Mouse (Mus musculus) embryonic fibroblast, embryonic 13.5 days (primary cell): ENCODE data around the gene Igfbp1. TPM values are rescaled to one million over a fixed set of nuclear protein-coding genes. Genes with fewer than 3 reads are reported as not detected.
A peak's percentile ranks its signal among the peaks of the same experiment; 100 is the strongest.
"Not testable (repeated sequence)": the region's sequence is repeated elsewhere in the genome, so short reads cannot be mapped to it uniquely, and the experiment has no call there.

Experiments
- H3K27ac ChIP-seq: 2 replicates; pipeline ENCODE4 v1.5.1; 2012; ENCODE audit warnings: low read length, control low read depth, inconsistent platforms; ENCODE audit not compliant: insufficient read depth
- H3K4me1 ChIP-seq: 2 replicates; pipeline ENCODE4 v1.6.1; 2011; ENCODE audit warnings: low read length; ENCODE audit not compliant: control insufficient read depth, insufficient read depth
- H3K4me3 ChIP-seq: 2 replicates; pipeline ENCODE4 v1.5.1; 2011; ENCODE audit warnings: mild to moderate bottlenecking, control low read depth, low read length; ENCODE audit not compliant: insufficient read depth
- CTCF ChIP-seq: IDR thresholded peaks from 2 replicates; pipeline ENCODE4 v1.5.1; 2011; ENCODE audit warnings: mild to moderate bottlenecking, control low read depth, low read length, moderate library complexity, borderline replicate concordance; ENCODE audit not compliant: insufficient read depth
- POLR2A ChIP-seq: IDR thresholded peaks from 2 replicates; pipeline ENCODE4 v1.6.1; 2011; ENCODE audit warnings: low read depth, mild to moderate bottlenecking, control low read depth, low read length, moderate library complexity
- polyA plus RNA-seq: library from polyadenylated mRNA; stranded (reverse); fragments of >200 nt; gene quantifications from 2 replicates; pipeline ENCODE4 v1.2.4, GENCODE M21; 2011; ENCODE audit warnings: low read depth; ENCODE audit not compliant: missing spikeins, insufficient read length

Igfbp1 gene
- polyA plus RNA-seq, 1 experiment, result not detected

- Histone ChIP-seq H3K27ac (no peak overlapping the region), H3K4me1 (no peaks in the 10 kb centered on the region), H3K4me3 (no peak overlapping the region)
- TF ChIP-seq POLR2A, result no peak
- no peak for TF ChIP-seq CTCF
These were observed 6.3 kb downstream of the Igfbp1 start for GRCm38 (mm10) chr11:7203846-7204245.

- Histone ChIP-seq H3K27ac (no peak overlapping the region), H3K4me1 (no peaks in the 10 kb centered on the region), H3K4me3 (no peak overlapping the region)
- TF ChIP-seq CTCF (peak; percentile 90), POLR2A (no peak)
These were observed 12.8 kb downstream of the Igfbp1 start for GRCm38 (mm10) chr11:7210343-7210742.

GRCm38 (mm10) chr11:7211211-7211610 lies 13.6 kb downstream of the Igfbp1 start:
- H3K27ac ChIP-seq, result no peak overlapping the region
- no peak for TF ChIP-seq CTCF
- no peak for TF ChIP-seq POLR2A
- H3K4me1 ChIP-seq, result no peaks in the 10 kb centered on the region
- no peak overlapping the region for H3K4me3 ChIP-seq

DNA sequence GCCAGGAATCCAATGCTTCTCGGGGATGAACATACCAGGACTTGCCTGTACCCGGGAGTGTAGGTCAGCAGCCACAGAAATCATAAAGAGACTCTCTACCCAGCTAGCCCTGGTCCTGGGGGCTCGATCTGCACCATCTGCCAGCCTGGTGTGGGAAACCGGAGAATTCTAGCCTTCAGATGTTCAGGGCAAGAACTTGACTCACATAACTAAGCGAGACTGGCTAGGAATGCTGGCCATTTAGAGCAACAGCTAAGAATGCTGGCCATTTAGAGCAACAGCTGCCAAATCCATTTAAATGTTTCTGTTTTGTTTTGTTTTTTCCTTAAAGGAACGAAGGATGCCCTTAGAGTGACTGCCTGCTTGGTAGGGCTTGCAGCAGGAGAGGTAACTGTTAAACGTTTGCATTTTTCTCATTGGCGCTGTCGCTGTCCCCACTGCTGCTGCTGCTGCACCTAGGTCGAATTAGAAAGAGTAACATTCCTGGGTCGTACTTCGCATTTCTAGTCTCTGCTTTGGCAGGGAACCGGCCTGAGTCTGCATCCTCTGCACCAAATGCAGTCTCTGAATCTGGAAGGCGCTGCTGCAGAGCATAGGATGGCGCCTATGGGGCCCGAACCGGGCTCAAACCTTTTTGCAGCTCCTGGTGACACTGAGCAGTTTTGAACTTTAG lies 14.7 kb downstream of the Igfbp1 start:
- TF ChIP-seq POLR2A, result no peak; the same call in 1 of the 2 replicates
- TF ChIP-seq CTCF, result no peak
- Histone ChIP-seq H3K4me3 (peak overlapping the region; percentile 37), H3K27ac (no peak overlapping the region), H3K4me1 (no peaks in the 10 kb centered on the region; the same call in 1 of the 2 replicates)

DNA sequence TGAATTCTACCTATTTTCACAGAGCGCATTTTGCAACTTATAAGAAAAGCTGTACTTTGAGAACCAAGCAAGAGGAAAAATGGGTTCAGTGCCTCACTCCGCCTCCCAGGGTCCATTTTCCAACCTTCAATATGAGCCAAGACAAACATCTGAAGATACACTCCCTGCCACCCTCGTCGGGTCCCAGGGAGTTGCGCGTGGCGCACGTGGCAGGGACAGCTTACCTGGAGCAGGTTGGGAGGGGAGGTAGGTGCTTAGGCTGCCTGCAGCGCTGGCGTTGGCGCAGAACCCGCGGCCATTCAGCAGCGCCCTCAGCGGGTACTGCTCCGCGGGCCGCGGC lies 15.5 kb downstream of the Igfbp1 start:
- H3K27ac ChIP-seq, result no peak overlapping the region
- H3K4me1 ChIP-seq, result no peaks in the 10 kb centered on the region; the same call in 1 of the 2 replicates
- H3K4me3 ChIP-seq, result peak overlapping the region; percentile 37
- no peak for TF ChIP-seq POLR2A
- TF ChIP-seq CTCF, result no peak

- Histone ChIP-seq H3K4me3 (peak within 1 kb of the TSS; percentile 39), H3K27ac (no peak within 1 kb of the TSS), H3K4me1 (no peaks in the 10 kb centered on the region; the same call in 1 of the 2 replicates)
- TF ChIP-seq POLR2A, result peak; percentile 51; the same call in 1 of the 2 replicates
- TF ChIP-seq CTCF, result no peak
These were observed 16.1 kb downstream of the Igfbp1 start, which contains the start of gene Igfbp3 for GRCm38 (mm10) chr11:7213501-7214341. Gene Igfbp3 (minus strand): TSS chr11:7213923.

GRCm38 (mm10) chr11:7214342-7214660 lies 16.7 kb downstream of the Igfbp1 start:
- Histone ChIP-seq H3K27ac (no peak overlapping the region), H3K4me1 (no peaks in the 10 kb centered on the region; the same call in 1 of the 2 replicates), H3K4me3 (peak overlapping the region; percentile 39; the same call in 1 of the 2 replicates)
- TF ChIP-seq POLR2A (no peak), CTCF (no peak)

- H3K4me1 ChIP-seq, result no peaks in the 10 kb centered on the region; the same call in 1 of the 2 replicates
- TF ChIP-seq POLR2A (no peak), CTCF (0 out of 2 replicates have a peak, but pooled peaks have one; percentile 10)
- H3K27ac ChIP-seq, result no peak overlapping the region
- no peak overlapping the region for H3K4me3 ChIP-seq
These were observed 17.2 kb downstream of the Igfbp1 start for GRCm38 (mm10) chr11:7214761-7215160.

DNA sequence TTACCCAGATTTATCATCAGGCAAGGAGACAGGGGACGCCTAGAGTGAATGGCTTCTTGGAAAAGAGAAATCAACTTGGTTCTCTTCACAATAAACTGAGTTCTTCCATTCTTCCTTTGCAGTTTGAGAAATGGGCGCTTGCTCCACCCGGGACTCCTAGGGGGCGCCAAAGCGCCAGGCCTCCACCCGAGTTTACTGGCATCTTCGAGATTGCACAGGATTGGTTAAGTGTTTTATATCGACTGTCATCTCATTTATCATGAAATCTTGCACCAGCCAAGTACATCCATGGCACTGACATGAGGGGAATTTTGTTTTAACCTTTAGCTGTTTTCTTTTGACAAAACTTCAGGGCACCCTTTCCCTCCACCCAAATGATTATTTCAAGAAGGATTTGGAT lies 18.1 kb downstream of the Igfbp1 start:
- H3K4me3 ChIP-seq, result no peak overlapping the region
- TF ChIP-seq POLR2A, result no peak
- no peak for TF ChIP-seq CTCF
- no peak overlapping the region for H3K27ac ChIP-seq
- no peaks in the 10 kb centered on the region; the same call in 1 of the 2 replicates for H3K4me1 ChIP-seq

GRCm38 (mm10) chr11:7221826-7222225 lies 24.2 kb downstream of the Igfbp1 start:
- H3K4me1 ChIP-seq, H3K27ac ChIP-seq, H3K4me3 ChIP-seq: not testable (repeated sequence)
